Mouse (Mus musculus) frontal cortex, adult 2 months (tissue): ENCODE measurements around the gene Cdca3. TPM values are rescaled to one million over a fixed set of nuclear protein-coding genes. Genes with fewer than 3 reads are reported as not detected.
"Not testable (repeated sequence)": the region's sequence is repeated elsewhere in the genome, so short reads cannot be mapped to it uniquely, and the experiment has no call there.

Source experiments
- DNase-seq, 2 experiments: peaks; one replicate each; pipeline ENCODE4 v3.0.0; 2022; ENCODE audit warnings: low spot score in 1 of 2; ENCODE audit errors: extremely low spot score in 1 of 2
- polyA plus RNA-seq: library from polyadenylated mRNA; depleted of rRNA; stranded (reverse); fragments of >200 nt; gene quantifications from 2 replicates; pipeline ENCODE4 v1.2.3, GENCODE M21; 2012; rRNA removed

Cdca3 gene
- 2.2 and 2.8 TPM in 2 replicates for polyA plus RNA-seq

GRCm38 (mm10) chr6:124828868-124829798 lies at the start of gene Cdca3, which contains the start of gene Usp5:
Cdca3 (plus strand) TSS chr6:124829547.
Usp5 (minus strand) TSS chr6:124829484.
- peak; percentile 98 to 99 for DNase-seq

GRCm38 (mm10) chr6:124779984-124780416 lies 49.3 kb upstream of the Cdca3 start:
- no peak for DNase-seq

GRCm38 (mm10) chr6:124780917-124781316 lies 48.4 kb upstream of the Cdca3 start:
- DNase-seq: no peak

- DNase-seq: no peak
These were observed 46.9 kb upstream of the Cdca3 start for GRCm38 (mm10) chr6:124782436-124782835.

- no peak for DNase-seq
These were observed 42.5 kb upstream of the Cdca3 start for GRCm38 (mm10) chr6:124786756-124787420.

- no peak for DNase-seq
These were observed 41.6 kb upstream of the Cdca3 start for GRCm38 (mm10) chr6:124787722-124788121.

DNA sequence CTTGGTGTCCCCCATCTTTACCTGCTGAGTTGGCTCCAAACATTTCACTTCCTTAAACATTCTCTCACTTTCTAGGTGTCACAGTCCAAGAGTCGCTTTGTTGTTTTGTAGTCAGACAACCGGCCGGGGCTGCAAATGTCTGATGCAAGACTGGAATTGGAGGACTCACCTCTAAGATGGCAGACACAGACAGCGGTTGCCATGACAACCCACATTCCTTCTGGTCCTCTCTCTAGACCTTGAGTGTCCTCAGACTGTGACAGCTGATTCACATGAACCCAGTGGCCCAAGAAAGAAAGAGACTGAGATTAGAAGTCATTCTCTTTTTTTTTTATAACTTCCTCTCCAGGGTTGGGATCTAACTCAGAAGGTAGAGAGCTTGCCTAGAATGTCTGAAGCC lies 39.8 kb upstream of the Cdca3 start:
- DNase-seq: no peak

DNA sequence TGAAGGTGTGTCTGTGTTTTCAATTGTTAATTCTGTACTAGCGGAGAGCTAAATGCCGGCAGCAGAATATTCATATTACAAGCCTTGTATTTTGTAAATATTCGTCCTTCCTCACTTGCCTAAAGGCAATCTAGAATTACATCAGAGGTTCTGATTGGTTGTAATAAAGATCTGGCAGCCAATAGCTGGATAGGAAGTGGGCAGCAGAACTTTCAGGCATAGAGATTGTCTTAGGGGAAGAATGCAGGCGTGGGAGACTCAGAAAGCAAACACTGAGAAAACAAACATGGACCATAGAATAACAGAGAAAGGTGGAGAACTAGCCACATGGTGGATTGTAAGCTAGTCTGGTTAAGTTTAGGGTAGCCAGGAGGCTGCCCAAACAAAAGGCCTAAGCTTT lies 39.2 kb upstream of the Cdca3 start:
- no peak for DNase-seq

GRCm38 (mm10) chr6:124791911-124792310 lies 37.4 kb upstream of the Cdca3 start:
- no peak for DNase-seq

DNA sequence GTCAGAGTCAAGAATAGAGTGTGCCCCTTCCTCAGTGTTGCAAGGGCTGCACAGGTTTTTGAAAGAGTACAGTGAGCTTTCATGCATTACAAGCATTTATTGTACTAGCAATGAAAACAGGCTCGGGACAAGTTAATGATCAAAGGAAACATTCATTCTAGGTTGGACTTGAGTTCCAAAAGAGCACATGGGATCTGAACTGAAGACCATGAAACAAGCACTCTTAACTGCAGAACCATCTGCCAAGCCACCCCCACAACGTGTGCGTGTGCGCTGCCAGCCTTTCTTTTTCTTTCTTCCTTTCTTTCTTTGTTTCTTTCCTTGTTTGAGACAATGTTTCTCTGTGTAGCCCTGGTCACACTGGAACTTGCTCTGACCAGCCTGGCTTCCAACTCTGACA lies 33.6 kb upstream of the Cdca3 start:
- DNase-seq: no peak

- DNase-seq: no peak
These were observed 33.1 kb upstream of the Cdca3 start for GRCm38 (mm10) chr6:124796200-124796599.

DNA sequence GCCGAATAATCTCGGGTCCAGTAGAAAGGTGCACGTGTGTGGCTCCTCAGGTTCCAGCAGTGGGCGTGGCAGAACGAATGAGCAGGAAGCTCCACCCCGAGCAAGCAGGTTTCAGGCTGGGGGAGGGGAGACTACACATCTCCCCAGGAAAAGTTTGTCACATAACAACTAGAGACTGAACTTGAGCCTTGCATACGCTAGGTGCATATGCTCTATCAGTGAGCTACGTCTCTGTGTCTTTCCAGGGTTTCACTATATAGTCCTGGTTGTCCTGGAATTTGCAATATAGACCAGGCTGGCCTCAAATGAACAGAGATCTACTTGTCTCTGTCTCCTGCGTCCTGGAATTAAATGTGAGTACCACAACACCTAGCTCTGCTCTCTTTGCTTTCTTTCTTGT lies 26.9 kb upstream of the Cdca3 start:
- DNase-seq: not testable (repeated sequence)

GRCm38 (mm10) chr6:124803061-124803460 lies 26.3 kb upstream of the Cdca3 start:
- DNase-seq: no peak

GRCm38 (mm10) chr6:124803691-124804090 lies 25.7 kb upstream of the Cdca3 start:
- DNase-seq: not testable (repeated sequence)

DNA sequence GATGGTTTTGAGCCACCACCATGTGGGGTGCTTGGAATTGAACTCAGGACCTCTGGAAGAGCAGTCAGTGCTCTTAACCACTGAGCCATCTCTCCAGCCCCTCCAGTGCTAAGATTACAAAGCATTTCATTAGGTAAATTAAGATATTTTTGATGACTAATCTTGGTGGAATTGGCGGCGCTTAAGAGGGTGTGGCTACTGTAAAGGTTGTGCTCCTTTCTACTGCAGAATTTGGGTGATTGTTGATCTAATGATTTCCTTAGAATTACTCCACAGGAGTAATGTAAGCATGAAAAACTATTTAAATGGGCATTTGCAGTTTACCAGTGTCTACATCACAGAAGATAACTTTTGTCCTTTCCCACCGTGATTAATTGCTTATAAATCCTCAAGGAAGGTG lies 25.0 kb upstream of the Cdca3 start:
- no peak for DNase-seq

GRCm38 (mm10) chr6:124805341-124806321 lies 23.7 kb upstream of the Cdca3 start:
- peak; percentile 94 to 98 for DNase-seq

- DNase-seq: no peak
These were observed 22.8 kb upstream of the Cdca3 start for GRCm38 (mm10) chr6:124806446-124807140.

- DNase-seq: peak in 1 of 2 experiments; percentile 74
These were observed 22.0 kb upstream of the Cdca3 start for GRCm38 (mm10) chr6:124807366-124807765.

DNA sequence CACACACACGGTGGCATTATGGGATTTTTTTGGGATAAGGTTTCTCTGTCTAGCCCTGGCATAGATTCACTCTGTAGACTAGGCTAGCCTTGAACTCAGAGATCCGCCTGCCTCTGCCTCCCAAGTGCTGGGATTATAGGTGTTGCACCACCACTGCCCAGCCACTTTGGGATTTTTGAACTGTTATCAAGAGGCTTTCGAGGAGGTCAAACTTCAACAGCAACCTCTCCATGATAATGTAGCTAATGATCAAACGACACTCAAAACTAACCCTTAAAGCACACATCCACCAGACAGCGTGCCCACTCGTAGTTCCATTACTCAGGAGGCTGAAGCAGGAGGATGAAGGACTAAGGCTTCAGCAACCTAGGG lies 21.4 kb upstream of the Cdca3 start:
- DNase-seq: no peak
